Mouse (Mus musculus) liver, embryonic 14 days (tissue): Measurements from ENCODE around the gene Glipr1l3. TPM values are rescaled to one million over a fixed set of nuclear protein-coding genes. Genes with fewer than 3 reads are reported as not detected.

Experiments
- polyA plus RNA-seq: library from polyadenylated mRNA; depleted of rRNA; stranded (reverse); fragments of >200 nt; gene quantifications from 2 replicates; pipeline ENCODE4 v1.2.3, GENCODE M21; 2012; rRNA removed

Gene Glipr1l3
- not detected in 2 replicates for polyA plus RNA-seq

GRCm38 (mm10) chr10:112159882-112160560 is at the start of gene Glipr1l3:
TSS of gene Glipr1l3 (minus strand) at chr10:112160327.

GRCm38 (mm10) chr10:112163168-112163766 is 3.1 kb upstream of the Glipr1l3 start, which contains the start of gene Caps2:
TSS of gene Caps2 (plus strand) at chr10:112163621.

Other genes with a start within 250 kb of the Glipr1l3 start
- 11.2 and 12.9 TPM in 2 replicates for gene Krr1, start 187.7 kb downstream of the Glipr1l3 start, polyA plus RNA-seq
- gene Glipr1, start 157.7 kb downstream of the Glipr1l3 start, polyA plus RNA-seq = 7.0 and 10.3 TPM in 2 replicates
- gene Glipr1l1, start 100.1 kb downstream of the Glipr1l3 start, polyA plus RNA-seq = not detected in 2 replicates
- gene Glipr1l2, start 77.0 kb downstream of the Glipr1l3 start, polyA plus RNA-seq = not detected in 2 replicates
- 0.01 TPM in 2 replicates for gene Caps2, start 3.3 kb upstream of the Glipr1l3 start, polyA plus RNA-seq
- 0.01 TPM in 2 replicates for gene Kcnc2, start 110.8 kb upstream of the Glipr1l3 start, polyA plus RNA-seq